Mouse (Mus musculus) fat pad, adult 2 months (tissue): ENCODE data around the gene Trim14.
"Not testable (repeated sequence)": the region's sequence is repeated elsewhere in the genome, so short reads cannot be mapped to it uniquely, and the experiment has no call there.

Experiments used
- DNase-seq: peaks from one replicate; pipeline ENCODE4 v3.0.0-alpha.2; 2011; ENCODE audit warnings: low read depth, low spot score; ENCODE audit errors: extremely low read depth

Gene Trim14

DNA sequence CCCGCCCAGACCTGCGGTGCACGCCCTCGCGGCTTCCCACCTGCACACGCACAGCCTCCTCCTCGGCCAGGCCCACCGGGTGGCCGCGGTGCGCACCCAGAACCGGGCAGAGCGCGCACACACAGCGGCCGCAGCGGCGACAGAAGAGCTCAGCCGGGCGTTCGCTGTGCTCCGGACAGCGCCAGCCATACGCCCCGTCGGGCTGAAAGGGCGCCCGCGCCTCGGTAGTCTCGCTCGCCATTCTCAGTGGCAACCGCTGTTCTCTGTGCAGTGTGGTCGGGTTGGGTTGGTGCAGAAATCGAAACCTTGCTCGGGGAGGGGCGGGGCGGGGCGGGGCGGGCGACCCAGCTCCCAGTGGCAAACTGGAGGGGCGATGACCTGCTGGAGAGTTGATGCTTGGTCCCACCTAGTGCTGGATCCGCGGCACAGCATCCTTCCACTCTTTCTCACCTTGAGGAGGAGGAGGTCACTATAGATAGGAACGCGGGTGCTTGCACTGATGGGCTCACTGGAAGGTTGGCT is at the start of gene Trim14:
Gene Trim14 (minus strand): TSS at position 302 of the 522 bp plus-strand sequence.
- no peak for DNase-seq

DNA sequence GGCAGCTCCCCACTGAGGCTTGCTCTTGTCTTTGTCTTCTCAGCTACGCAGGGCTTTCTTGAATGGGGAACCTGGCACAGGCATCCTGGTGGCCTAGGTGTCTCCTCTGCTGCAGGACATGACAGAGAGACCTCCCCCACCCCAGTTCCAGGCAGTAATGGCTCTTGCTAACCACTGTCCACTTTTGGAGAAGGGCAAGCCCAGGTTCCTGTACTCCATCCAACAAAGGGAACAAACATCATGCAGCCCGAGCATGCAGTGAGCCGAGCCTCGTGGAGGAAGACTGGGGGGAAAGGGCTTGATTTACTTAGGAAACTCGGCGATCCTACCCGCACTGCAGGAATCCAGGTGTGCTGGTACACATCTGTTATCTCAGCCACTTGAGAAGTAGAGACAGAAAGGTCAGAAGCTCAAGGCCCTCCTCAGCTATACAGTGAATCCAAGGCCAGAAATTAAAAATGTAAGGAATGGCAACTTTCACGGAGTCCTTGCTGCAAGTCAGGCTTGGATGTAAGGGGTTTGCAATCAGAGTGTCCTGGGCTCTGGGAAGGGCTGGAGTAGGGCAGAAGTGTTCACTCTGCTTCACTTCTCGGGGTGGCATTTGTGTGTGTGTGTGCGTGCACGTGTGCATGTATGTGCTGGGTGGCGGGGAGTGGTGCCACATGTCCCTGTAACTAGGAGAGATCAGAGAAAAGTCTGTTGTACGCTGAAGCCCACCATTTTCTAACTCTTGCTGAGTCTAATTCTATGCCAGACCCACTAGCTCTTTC is 49.3 kb upstream of the Trim14 start:
- DNase-seq: no peak

DNA sequence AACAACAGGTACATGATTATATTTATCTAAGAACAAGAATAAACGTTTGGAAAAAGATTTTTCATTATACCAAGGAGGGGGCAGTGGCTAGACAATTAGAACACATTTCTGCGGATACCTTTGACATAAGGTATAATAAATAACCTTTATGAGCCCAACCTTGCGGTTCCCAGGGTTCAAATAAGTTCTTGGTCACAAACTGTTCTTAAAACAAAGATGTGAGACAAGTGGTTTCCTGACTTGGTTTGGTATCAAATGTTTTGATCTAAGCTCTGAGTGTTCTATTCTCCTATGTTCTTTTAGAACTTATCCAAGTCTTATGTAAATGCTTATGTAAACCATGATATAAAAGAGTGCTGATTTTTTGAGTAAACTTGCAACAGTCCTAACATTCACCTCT is 48.6 kb upstream of the Trim14 start:
- not testable (repeated sequence) for DNase-seq

DNA sequence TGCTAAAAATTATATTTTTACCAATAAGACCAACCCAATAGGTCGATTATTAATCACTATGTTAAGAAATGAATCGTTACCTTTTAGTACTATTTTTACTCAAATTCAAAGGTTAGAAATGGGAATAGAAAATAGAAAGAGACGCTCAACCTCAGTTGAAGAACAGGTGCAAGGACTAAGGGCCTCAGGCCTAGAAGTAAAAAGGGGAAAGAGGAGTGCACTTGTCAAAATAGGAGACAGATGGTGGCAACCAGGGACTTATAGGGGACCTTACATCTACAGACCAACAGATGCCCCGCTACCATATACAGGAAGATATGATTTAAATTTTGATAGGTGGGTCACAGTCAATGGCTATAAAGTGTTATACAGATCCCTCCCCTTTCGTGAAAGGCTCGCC is 48.1 kb upstream of the Trim14 start:
- not testable (repeated sequence) for DNase-seq

DNA sequence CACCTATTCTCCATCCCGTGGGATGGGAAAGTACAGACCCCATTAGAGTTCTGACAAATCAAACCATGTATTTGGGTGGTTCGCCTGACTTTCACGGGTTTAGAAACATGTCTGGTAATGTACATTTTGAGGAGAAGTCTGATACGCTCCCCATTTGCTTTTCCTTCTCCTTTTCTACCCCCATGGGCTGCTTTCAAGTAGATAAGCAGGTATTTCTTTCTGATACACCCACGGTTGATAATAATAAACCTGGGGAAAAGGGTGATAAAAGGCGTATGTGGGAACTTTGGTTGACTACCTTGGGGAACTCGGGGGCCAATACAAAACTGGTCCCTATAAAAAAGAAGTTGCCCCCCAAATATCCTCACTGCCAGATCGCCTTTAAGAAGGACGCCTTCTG is 46.1 kb upstream of the Trim14 start:
- not testable (repeated sequence) for DNase-seq

DNA sequence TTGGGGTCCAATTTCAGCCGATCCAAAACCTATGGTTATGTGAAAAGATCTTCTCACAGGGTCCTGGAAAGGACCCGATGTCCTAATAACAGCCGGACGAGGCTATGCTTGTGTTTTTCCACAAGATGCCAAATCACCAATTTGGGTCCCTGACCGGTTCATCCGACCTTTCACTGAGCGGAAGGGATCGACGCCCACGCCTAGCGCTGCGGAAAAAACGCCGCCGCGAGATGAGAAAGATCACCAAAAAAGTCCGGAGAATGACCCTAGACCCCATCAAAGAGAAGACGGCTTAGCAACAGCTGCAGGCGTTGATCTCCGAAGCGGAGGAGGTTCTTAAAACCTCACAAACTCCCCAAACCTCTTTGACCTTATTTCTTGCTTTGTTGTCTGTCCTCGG is 45.6 kb upstream of the Trim14 start:
- DNase-seq: not testable (repeated sequence)

DNA sequence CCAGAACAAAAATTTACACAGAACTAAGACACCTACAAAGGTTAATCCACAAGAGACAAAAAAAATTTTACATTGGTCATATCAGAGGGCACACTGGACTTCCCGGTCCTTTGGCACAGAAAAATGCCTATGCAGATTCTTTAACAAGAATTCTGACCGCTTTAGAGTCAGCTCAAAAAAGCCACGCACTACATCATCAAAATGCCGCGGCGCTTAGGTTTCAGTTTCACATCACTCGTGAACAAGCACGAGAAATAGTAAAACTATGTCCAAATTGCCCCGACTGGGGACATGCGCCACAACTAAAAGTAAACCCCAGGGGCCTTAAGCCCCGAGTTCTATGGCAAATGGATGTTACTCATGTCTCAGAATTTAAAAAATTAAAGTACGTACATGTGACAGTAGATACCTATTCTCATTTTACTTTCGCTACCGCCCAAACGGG is 44.9 kb upstream of the Trim14 start:
- not testable (repeated sequence) for DNase-seq

DNA sequence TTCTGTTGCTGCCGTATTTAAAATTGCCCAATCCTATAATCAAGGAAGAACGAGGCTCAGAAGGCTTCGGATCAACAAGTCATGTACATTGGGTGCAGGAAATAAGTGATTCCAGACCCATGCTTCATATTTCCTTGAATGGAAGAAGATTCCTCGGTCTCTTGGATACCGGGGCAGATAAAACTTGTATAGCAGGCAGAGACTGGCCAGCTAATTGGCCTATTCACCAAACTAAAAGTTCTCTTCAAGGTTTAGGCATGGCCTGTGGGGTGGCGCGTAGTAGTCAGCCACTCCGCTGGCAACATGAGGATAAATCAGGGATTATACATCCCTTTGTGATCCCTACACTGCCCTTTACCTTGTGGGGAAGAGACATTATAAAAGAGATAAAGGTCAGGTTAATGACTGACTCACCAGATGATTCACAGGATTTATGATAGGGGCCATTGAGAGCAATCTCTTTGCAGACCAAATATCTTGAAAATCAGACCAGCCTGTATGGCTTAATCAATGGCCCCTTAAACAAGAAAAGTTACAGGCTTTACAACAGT is 42.9 kb upstream of the Trim14 start:
- DNase-seq: not testable (repeated sequence)

DNA sequence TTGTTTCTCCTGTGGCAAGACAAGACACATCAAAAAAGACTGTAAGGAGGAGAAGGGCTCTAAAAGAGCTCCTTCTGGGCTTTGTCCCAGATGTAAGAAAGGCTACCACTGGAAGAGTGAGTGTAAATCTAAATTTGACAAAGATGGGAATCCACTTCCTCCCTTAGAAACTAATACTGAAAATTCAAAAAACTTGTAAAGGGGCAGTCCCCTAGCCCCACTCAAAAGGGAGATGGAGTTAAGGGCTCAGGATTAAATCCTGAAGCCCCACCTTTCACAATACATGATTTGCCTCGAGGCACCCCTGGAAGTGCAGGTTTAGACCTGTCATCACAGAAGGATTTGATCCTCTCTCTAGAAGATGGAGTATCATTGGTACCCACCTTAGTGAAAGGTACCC is 42.3 kb upstream of the Trim14 start:
- no peak for DNase-seq

DNA sequence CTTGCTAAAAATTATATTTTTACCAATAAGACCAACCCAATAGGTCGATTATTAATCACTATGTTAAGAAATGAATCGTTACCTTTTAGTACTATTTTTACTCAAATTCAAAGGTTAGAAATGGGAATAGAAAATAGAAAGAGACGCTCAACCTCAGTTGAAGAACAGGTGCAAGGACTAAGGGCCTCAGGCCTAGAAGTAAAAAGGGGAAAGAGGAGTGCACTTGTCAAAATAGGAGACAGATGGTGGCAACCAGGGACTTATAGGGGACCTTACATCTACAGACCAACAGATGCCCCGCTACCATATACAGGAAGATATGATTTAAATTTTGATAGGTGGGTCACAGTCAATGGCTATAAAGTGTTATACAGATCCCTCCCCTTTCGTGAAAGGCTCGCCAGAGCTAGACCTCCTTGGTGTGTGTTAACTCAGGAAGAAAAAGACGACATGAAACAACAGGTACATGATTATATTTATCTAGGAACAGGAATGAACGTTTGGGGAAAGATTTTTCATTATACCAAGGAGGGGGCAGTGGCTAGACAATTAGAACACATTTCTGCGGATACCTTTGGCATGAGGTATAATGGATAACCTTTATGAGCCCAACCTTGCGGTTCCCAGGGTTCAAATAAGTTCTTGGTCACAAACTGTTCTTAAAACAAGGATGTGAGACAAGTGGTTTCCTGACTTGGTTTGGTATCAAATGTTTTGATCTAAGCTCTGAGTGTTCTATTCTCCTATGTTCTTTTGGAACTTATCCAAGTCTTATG is 39.8 kb upstream of the Trim14 start:
- not testable (repeated sequence) for DNase-seq

DNA sequence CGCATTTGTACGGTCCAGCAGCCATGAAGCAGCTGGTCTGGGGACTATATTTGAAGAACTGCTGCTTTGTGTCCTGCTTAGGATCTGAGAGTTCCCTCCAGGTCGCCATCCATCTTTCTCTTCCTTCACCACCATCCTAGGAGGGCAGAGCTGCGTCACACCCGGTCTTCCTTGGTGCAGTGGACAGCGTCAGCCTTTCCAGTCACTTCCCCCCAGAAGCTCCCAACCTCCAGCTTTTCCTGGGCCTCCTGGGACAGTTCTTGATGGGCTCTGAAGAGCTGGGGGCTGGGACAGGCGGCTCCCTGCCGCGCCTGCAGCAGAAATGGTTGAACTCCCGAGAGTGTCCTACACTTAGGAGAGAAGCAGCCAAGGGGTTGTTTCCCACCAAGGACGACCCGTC is 38.9 kb upstream of the Trim14 start:
- DNase-seq: no peak

DNA sequence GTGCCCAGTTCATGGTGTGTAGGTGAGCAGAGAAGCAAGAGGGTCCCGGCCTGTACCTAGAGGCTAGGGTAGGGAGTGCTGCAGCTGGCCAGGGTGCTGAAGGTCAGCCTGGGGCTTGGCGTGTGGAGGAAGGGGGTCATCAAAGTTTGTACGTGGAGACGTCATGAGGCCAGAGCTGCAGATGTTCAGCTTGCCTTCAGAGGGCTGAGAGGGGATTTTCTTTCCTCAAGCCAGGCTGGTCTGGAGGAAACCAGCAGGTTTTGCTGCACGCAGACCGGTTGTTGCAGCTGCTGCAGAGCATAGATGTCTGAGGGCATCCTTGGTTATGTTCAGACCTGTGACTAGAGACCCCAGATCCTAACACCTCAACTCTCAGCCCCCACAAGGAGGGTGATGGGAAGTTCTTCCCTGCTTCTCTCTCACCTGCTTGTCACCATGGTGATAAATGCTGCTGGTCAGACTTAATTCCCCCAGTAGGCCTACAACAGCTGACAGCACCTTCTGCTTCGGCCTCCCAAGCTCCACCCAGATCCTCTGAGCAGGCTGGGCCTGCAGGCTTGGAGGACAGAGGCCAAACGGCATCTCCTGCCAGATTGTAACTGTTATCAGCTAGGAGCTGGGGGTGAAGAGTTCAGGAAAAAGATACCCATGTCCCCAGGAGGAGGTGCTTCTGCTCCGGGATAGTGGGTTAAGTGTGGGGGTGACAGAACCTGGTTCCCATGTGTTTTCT is 38.2 kb upstream of the Trim14 start:
- no peak for DNase-seq

DNA sequence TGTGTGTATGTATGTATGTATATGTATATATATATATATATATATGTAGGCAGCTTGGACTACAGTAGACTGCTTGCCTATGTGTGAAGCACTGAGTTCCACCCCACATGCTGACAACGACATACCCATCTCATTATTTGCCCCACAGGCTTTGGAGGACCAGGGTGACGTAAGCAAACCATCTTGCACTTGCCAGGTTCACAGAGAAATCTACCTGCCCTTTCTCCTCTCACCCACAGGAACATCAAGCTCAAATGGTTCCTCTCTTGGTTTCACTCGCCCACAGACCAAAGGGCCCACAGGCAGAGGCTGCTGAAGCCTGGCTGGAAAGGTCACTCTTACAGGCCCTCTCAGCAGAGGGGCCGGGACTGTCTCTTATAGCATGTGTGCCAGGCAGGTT is 36.7 kb upstream of the Trim14 start:
- no peak for DNase-seq

DNA sequence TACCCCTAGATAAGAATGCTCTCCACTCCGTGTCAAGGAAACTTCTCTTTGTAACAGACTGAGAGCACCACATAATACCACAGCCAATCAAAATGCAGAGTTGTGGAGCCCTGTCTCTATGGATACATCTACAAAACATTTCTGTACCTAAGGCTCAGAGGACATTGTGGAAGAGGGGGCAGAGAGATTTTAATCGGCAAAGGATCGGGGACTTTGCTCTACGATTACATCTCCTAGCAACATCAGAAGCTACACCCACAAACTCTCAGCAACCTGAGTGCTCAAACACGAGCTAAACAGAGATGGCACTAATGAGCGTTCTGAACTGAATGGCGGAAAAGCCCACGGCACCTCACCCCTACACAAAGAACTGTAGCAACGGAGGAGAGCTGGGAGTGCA is 35.8 kb upstream of the Trim14 start:
- no peak for DNase-seq

DNA sequence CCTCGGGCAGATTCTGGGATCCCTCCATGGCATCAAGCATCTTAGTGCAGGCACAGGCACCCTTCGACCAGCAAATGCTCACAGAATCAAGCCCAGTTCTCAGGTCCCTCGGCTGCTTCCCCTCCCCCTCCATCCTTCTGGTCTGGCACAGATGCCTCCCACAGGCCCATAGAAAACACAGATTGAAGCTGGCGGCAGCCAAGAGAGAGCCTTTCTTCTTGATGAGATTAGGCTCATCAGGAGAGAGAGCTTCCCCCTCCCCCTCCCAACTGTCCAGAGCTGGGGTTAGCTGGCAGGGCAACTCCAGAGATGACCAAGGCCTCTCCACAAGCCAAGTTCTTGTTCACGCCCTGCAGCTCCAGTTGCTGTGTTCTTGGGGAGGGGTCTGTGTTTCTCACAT is 33.7 kb upstream of the Trim14 start:
- no peak for DNase-seq

DNA sequence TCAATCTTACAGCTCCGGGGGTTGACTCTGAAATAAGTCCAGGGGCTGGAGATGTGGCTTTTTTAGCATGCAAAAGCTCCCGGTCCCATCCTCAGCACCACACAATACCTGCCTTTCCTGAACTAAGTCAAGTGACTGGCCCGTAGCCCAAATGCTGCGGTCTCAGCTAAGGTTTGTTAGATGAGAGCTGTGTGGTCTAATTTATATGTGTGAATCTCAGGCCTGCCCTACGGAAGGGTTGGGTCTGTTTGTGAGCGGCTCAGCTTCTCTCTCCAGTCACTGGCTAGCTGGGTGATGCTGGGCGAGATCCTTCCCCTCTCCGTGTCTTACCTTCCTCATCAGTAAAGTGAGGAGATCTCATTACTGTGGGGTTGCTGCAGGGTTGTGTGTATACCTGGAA is 32.2 kb upstream of the Trim14 start:
- no peak for DNase-seq

DNA sequence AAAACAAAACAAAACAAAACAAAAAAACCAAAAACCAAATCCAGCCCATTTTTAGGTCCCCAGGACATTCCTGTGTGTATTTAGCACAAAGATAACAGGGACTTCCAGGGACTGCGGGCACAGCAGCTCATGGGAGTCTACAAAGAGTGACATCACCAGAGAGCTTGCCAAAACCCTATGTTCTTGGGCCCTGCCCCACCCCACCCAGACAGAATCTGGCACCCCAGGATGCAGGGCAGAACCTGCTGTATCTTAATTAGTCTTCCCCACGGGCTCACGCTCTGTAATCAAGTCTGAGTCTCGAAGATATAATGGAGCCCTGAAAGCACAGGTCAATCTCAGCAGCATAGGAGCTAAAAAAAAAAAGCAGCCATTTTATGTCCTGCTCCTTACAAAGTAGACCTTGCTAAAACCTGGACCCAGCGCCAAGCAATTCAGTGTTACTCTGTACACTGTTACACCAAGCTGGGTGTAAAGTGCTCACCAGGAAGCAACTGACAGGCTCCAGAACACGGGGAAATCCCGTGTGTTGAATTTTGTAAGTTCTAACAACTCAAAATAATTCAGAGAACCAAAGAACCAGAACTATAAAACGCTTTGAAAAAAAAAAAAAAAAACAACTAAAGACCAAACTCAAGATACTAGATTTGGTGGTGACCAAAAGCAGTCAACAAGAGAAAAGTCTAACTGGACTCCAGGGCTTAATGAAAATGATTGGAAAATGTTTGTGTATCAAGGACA is 31.2 kb upstream of the Trim14 start:
- DNase-seq: no peak

DNA sequence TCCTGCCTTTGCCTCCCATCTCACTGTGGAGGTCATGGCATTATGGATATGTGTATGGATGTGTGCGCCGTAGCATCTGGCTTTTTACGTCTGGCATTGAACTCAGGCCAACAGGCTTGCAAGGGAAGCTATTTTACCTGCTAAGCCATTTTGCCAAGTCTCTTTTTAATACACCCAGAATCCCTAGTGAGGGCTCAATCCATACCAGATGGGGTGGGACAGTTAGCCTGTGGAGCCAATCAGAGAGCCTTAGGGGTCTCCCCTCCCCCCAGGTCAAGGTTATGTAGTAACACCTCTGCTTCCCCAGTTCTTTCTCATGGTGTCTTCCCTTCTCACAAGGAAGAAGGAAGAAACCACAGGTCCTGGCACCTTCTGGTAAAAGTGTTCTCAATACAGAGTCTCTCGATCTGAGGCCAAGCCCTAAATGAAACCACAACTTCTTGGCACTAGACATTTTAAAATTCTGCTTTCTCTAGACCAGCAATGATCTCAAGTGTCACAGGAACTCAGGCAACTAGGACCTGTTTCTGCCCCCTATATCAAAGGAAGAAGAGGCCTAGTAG is 29.5 kb upstream of the Trim14 start:
- DNase-seq: no peak

DNA sequence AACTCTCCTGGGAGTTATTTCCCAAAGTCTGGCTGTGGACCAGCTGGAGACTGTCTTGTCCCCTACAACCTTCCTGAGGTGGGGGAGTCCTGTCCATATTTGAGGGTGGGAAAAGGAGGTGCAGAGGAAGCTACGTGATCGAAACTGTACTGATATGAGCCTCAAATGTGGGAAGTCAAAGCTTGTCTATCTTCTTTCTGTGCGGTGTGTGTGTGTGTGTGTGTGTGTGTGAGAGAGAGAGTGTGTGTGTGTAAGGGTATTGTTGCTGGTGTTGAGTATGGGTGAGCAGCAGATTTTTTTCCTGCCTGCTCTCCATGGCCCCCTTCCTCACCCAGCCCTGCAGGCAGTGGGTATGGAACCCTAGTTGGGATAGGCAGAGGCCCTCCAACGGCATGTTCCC is 28.3 kb upstream of the Trim14 start:
- DNase-seq: no peak

DNA sequence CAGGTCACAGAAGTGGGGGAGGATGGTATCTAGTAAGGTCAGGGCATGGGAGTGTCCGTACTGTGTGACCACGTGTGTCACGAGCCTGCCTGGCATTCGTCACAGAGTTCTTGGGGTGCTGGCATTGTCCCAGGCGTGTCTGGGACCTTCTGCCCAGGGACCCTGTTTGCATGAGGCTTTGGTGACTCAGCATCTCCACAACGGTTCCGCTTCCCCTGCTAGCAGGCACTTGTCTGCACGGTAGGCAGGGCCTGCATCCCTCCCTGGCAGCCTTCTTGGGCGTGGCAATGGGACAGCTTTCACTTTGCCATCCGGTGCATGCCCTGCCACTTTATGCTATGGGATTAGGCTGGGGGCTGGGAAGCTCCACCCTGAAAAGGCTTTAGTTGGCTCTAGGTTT is 27.9 kb upstream of the Trim14 start:
- DNase-seq: no peak
